Mouse (Mus musculus): ENCODE measurements around the gene Iqcf1.

- no peak for TF ChIP-seq CTCF (IDR thresholded peaks at IDR 0.05; ENCODE audit: low read depth, low read length)
- TF ChIP-seq POLR2A (IDR thresholded peaks at IDR 0.05; ENCODE audit: borderline replicate concordance, low read depth, low read length) = no peak
Measured at GRCm38 (mm10) chr9:106451298-106451697, 48.5 kb upstream of the Iqcf1 start.
